Mouse (Mus musculus): ENCODE results near the gene Anks1. TPM values are rescaled to one million over a fixed set of nuclear protein-coding genes. Genes with fewer than 3 reads are reported as not detected.

Gene Anks1
- polyA plus RNA-seq, 1 experiment from 2014 or later, result 19.3 TPM

- H3K4me1 ChIP-seq, result peaks cover 73% of the 10 kb centered on the region
- peak overlapping the region; percentile 34; the same call in 1 of the 2 replicates for H3K27ac ChIP-seq (replicated peaks)
- no peaks in the 10 kb centered on the region for H3K27me3 ChIP-seq (ENCODE audit: low read depth, poor library complexity, severe bottlenecking)
- 81% methylated on average over 10 of the region's 10 CpGs for WGBS
- H3K9me3 ChIP-seq (replicated peaks), result no peaks in the 10 kb centered on the region
- no peak overlapping the region for H3K4me3 ChIP-seq
- 0 out of 2 replicates have a peak, but pooled peaks cover under 1% of the 10 kb centered on the region for H3K36me3 ChIP-seq
- no peak for DNase-seq (ENCODE audit: low spot score)
Observed at GRCm38 (mm10) chr17:28021911-28022310, 112.8 kb downstream of the Anks1 start.

- no peak for DNase-seq (ENCODE audit: low spot score)
- no peak overlapping the region; the same call in 1 of the 2 replicates for H3K27ac ChIP-seq (replicated peaks)
- H3K36me3 ChIP-seq, result peaks cover 5% of the 10 kb centered on the region; the same call in 1 of the 2 replicates
- H3K4me1 ChIP-seq, result peaks cover 63% of the 10 kb centered on the region
- WGBS, result 90% methylated on average over 22 of the region's 22 CpGs
- no peaks in the 10 kb centered on the region for H3K27me3 ChIP-seq (ENCODE audit: low read depth, poor library complexity, severe bottlenecking)
- no peak overlapping the region for H3K4me3 ChIP-seq
- no peaks in the 10 kb centered on the region for H3K9me3 ChIP-seq (replicated peaks)
Observed at GRCm38 (mm10) chr17:28022854-28023655, 113.9 kb downstream of the Anks1 start.

- Histone ChIP-seq H3K9me3 (replicated peaks) (no peaks in the 10 kb centered on the region), H3K27me3 (ENCODE audit: low read depth, poor library complexity, severe bottlenecking) (no peaks in the 10 kb centered on the region), H3K36me3 (peaks cover 8% of the 10 kb centered on the region), H3K27ac (replicated peaks) (0 out of 2 replicates have a peak overlapping the region, but pooled peaks have one; percentile 13), H3K4me3 (no peak overlapping the region), H3K4me1 (peaks cover 60% of the 10 kb centered on the region)
- WGBS, result 83% methylated on average over 5 of the region's 5 CpGs
- no peak for DNase-seq (ENCODE audit: low spot score)
Observed at GRCm38 (mm10) chr17:28025541-28025961, 116.4 kb downstream of the Anks1 start.

GRCm38 (mm10) chr17:28026111-28026872 is 117.2 kb downstream of the Anks1 start:
- WGBS, result 85% methylated on average over 14 of the region's 14 CpGs
- no peak overlapping the region for H3K4me3 ChIP-seq
- no peaks in the 10 kb centered on the region for H3K9me3 ChIP-seq (replicated peaks)
- H3K27ac ChIP-seq (replicated peaks), result peak overlapping the region; percentile 47; the same call in 1 of the 2 replicates
- H3K4me1 ChIP-seq, result peaks cover 63% of the 10 kb centered on the region
- peaks cover 9% of the 10 kb centered on the region for H3K36me3 ChIP-seq
- no peaks in the 10 kb centered on the region for H3K27me3 ChIP-seq (ENCODE audit: low read depth, poor library complexity, severe bottlenecking)
- DNase-seq (ENCODE audit: low spot score), result no peak

GRCm38 (mm10) chr17:28027197-28027596 is 118.1 kb downstream of the Anks1 start:
- H3K4me1 ChIP-seq, result peaks cover 65% of the 10 kb centered on the region
- DNase-seq (ENCODE audit: low spot score), result no peak
- no peak overlapping the region; the same call in 1 of the 2 replicates for H3K27ac ChIP-seq (replicated peaks)
- H3K27me3 ChIP-seq (ENCODE audit: low read depth, poor library complexity, severe bottlenecking), result no peaks in the 10 kb centered on the region
- no peaks in the 10 kb centered on the region for H3K9me3 ChIP-seq (replicated peaks)
- WGBS, result 92% methylated on average over 6 of the region's 6 CpGs
- H3K4me3 ChIP-seq, result no peak overlapping the region
- H3K36me3 ChIP-seq, result peaks cover 9% of the 10 kb centered on the region

GRCm38 (mm10) chr17:28028236-28028635 is 119.1 kb downstream of the Anks1 start:
- Histone ChIP-seq H3K9me3 (replicated peaks) (no peaks in the 10 kb centered on the region), H3K36me3 (peaks cover 9% of the 10 kb centered on the region), H3K4me1 (peaks cover 67% of the 10 kb centered on the region), H3K27ac (replicated peaks) (peak overlapping the region; percentile 38; the same call in 1 of the 2 replicates), H3K27me3 (ENCODE audit: low read depth, poor library complexity, severe bottlenecking) (no peaks in the 10 kb centered on the region), H3K4me3 (no peak overlapping the region)
- no peak for DNase-seq (ENCODE audit: low spot score)
- whole genome bisulfite sequencing, result 84% methylated on average over 10 of the region's 10 CpGs

- no peak for DNase-seq (ENCODE audit: low spot score)
Observed at GRCm38 (mm10) chr17:28029308-28029707, 120.2 kb downstream of the Anks1 start.

GRCm38 (mm10) chr17:28030446-28030845 is 121.3 kb downstream of the Anks1 start:
- H3K9me3 ChIP-seq (replicated peaks), result no peaks in the 10 kb centered on the region
- H3K4me3 ChIP-seq, result no peak overlapping the region
- no peaks in the 10 kb centered on the region for H3K27me3 ChIP-seq (ENCODE audit: low read depth, poor library complexity, severe bottlenecking)
- H3K27ac ChIP-seq (replicated peaks), result peak overlapping the region; percentile 33; the same call in 1 of the 2 replicates
- H3K36me3 ChIP-seq, result peaks cover 9% of the 10 kb centered on the region
- 93% methylated on average over 10 of the region's 10 CpGs for WGBS
- no peak for DNase-seq (ENCODE audit: low spot score)
- H3K4me1 ChIP-seq, result peaks cover 66% of the 10 kb centered on the region

More at GRCm38 (mm10) chr17:28029308-28029707, 120.2 kb downstream of the Anks1 start:
- WGBS, result 68% methylated on average over 2 of the region's 2 CpGs
- peak overlapping the region; percentile 29 for H3K27ac ChIP-seq (replicated peaks)
- H3K36me3 ChIP-seq, result peaks cover 9% of the 10 kb centered on the region
- no peak overlapping the region for H3K4me3 ChIP-seq
- H3K4me1 ChIP-seq, result peaks cover 66% of the 10 kb centered on the region
- no peaks in the 10 kb centered on the region for H3K27me3 ChIP-seq (ENCODE audit: low read depth, poor library complexity, severe bottlenecking)
- no peaks in the 10 kb centered on the region for H3K9me3 ChIP-seq (replicated peaks)

- 85% methylated on average over 9 of the region's 9 CpGs for WGBS
- Histone ChIP-seq H3K27me3 (ENCODE audit: low read depth, poor library complexity, severe bottlenecking) (no peaks in the 10 kb centered on the region), H3K4me1 (peaks cover 61% of the 10 kb centered on the region), H3K9me3 (replicated peaks) (no peaks in the 10 kb centered on the region), H3K36me3 (peaks cover 18% of the 10 kb centered on the region), H3K4me3 (no peak overlapping the region), H3K27ac (replicated peaks) (peak overlapping the region; percentile 73)
- DNase-seq (ENCODE audit: low spot score), result no peak
Observed at GRCm38 (mm10) chr17:28031281-28031941, 122.3 kb downstream of the Anks1 start.

GRCm38 (mm10) chr17:28032219-28032618 is 123.1 kb downstream of the Anks1 start:
- Histone ChIP-seq H3K4me3 (no peak overlapping the region), H3K9me3 (replicated peaks) (no peaks in the 10 kb centered on the region), H3K27me3 (ENCODE audit: low read depth, poor library complexity, severe bottlenecking) (no peaks in the 10 kb centered on the region), H3K36me3 (peaks cover 14% of the 10 kb centered on the region), H3K27ac (replicated peaks) (peak overlapping the region; percentile 73), H3K4me1 (peaks cover 64% of the 10 kb centered on the region)
- 80% methylated on average over 10 of the region's 10 CpGs for WGBS
- no peak for DNase-seq (ENCODE audit: low spot score)

- no peak for DNase-seq (ENCODE audit: low spot score)
- Histone ChIP-seq H3K4me1 (peaks cover 69% of the 10 kb centered on the region), H3K9me3 (replicated peaks) (no peaks in the 10 kb centered on the region), H3K27ac (replicated peaks) (peak overlapping the region; percentile 73), H3K4me3 (no peak overlapping the region), H3K27me3 (ENCODE audit: low read depth, poor library complexity, severe bottlenecking) (no peaks in the 10 kb centered on the region), H3K36me3 (peaks cover 12% of the 10 kb centered on the region)
- WGBS, result 30% methylated on average over 3 of the region's 3 CpGs
Observed at GRCm38 (mm10) chr17:28033046-28033580, 124.0 kb downstream of the Anks1 start.

- peaks cover 21% of the 10 kb centered on the region for H3K36me3 ChIP-seq
- no peak overlapping the region for H3K4me3 ChIP-seq
- no peaks in the 10 kb centered on the region for H3K9me3 ChIP-seq (replicated peaks)
- no peak for DNase-seq (ENCODE audit: low spot score)
- 0 out of 2 replicates have a peak, but pooled peaks cover 6% of the 10 kb centered on the region for H3K27me3 ChIP-seq (ENCODE audit: low read depth, poor library complexity, severe bottlenecking)
- 85% methylated on average over 8 of the region's 8 CpGs for WGBS
- peaks cover 63% of the 10 kb centered on the region for H3K4me1 ChIP-seq
- H3K27ac ChIP-seq (replicated peaks), result peak overlapping the region; percentile 18; the same call in 1 of the 2 replicates
Observed at GRCm38 (mm10) chr17:28034986-28035385, 125.9 kb downstream of the Anks1 start.
